Mouse (Mus musculus): Measurements from ENCODE around the gene Hist1h4f.
A peak's percentile ranks its signal among the peaks of the same experiment; 100 is the strongest.
"Not testable (repeated sequence)": the region's sequence is repeated elsewhere in the genome, so short reads cannot be mapped to it uniquely, and the experiment has no call there.

GRCm38 (mm10) chr13:23561883-23562659 lies 10.6 kb upstream of the Hist1h4f start, which contains the start of gene Hist1h3e:
- not testable (repeated sequence) for TF ChIP-seq CTCF (IDR thresholded peaks at IDR 0.05; ENCODE audit: low read depth)
- peak; percentile 80; the same call in 1 of the 2 replicates for TF ChIP-seq EP300 (IDR thresholded peaks at IDR 0.05; ENCODE audit: low read depth)

Measured in liver, postnatal 0 days (tissue).